Mouse (Mus musculus) leukemia stem cell, adult 10-12 weeks (primary cell): ENCODE measurements around the gene Perm1. TPM values are rescaled to one million over a fixed set of nuclear protein-coding genes. Genes with fewer than 3 reads are reported as not detected.

Experiments
- polyA plus RNA-seq: library from polyadenylated mRNA; stranded (reverse); fragments of >175 nt; gene quantifications from 2 replicates; pipeline ENCODE4 v1.2.3, GENCODE M21; 2012; ENCODE audit warnings: low replicate concordance

Perm1 gene
- 0.10 and 0.31 TPM in 2 replicates for polyA plus RNA-seq

DNA sequence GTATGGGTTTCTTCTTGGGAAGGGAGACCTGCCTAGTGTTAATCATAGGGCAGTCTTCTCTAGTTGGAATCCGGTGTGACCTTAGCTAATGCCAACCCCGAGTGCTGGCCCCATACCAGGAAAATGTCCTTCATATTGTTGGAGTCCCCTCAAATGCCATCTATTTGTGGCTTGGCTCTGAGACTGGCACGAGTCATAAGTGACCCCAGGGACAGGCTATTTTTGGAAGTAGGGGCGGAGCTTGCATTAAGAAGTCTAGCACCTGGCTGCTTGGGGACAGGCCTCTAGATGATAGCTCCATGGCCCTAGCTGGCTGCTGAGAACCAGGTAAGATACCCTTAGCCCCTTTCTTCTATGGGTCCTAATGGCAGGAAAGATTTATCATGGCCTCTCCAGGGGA is at the start of gene Perm1:
Gene Perm1 (plus strand): TSS at position 220 of the 400 bp plus-strand sequence.

DNA sequence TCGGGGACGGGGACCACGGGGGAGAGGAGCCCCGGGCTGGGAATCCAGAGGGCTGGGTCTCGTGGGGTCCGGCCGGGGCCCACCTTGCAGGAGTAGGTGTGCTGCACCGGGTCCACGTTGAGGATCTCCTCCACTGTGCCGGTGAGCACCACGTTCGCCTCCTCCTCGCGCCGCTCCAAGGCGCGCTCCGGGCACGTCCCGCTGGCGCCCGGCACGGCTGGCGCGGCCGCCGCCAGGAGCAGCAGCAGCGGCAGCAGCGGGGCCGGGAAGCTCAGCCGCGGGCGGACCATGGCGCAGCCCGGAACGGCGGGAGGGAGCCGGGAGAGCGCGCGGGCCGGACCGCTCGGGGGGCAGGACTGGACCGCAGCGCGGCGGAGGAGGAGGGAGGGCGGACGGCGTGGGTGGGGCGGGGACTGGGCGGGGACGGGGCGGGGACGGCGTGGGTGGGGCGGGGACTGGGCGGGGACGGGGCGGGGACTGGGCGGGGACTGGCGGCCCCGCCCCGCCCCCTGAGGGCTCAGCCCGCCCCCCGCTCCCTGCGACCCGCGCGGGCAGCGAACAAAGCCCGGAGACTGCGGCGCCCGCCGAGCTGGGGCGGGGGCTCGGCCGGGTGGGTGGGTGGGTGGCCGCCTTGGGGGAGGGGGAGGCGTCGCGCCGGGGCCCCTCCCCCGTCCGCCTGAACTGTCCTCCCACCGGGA is 18.4 kb upstream of the Perm1 start, which contains the start of gene Agrn:
Gene Agrn (minus strand): TSS at position 358 of the 698 bp plus-strand sequence.

GRCm38 (mm10) chr4:156200623-156201475 is 14.8 kb upstream of the Perm1 start, which contains the start of gene Isg15:
TSS of gene Isg15 (minus strand) at chr4:156200818.

DNA sequence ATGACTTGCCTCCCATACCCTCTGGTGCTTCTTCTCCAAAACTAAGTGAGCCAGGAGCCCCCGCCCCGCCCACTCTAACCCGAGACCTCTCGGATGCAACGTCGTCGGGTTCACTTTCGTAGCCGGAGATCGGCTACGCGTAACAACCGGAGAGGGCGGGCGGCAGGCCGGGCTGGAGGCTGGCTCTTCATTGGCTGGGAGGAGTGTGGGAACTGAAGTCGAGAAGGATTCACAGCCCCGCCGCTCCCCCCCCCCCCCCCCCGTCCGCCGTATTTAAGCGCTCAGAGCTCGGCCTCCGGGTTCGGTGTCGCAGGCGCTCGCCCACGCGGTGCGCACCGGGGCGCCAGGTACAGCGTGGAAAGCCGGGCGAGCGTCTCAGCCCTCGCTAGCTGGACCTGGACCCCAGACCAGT is 12.7 kb upstream of the Perm1 start, which contains the start of gene AW011738:
Gene AW011738 (plus strand): TSS at position 304 of the 412 bp plus-strand sequence.

GRCm38 (mm10) chr4:156234701-156235213 is 19.1 kb downstream of the Perm1 start, which contains the start of gene Plekhn1:
TSS of gene Plekhn1 (minus strand) at chr4:156234857.

GRCm38 (mm10) chr4:156235808-156236533 is 20.3 kb downstream of the Perm1 start, which contains the start of gene Noc2l:
TSS of gene Noc2l (plus strand) at chr4:156236010.

GRCm38 (mm10) chr4:156255078-156255839 is 39.6 kb downstream of the Perm1 start, which contains the start of gene Samd11:
TSS of gene Samd11 (minus strand) at chr4:156255657.

Other genes starting within 250 kb of the Perm1 start
- 3.2 and 4.0 TPM in 2 replicates for gene B3galt6, start 223.2 kb upstream of the Perm1 start, polyA plus RNA-seq
- gene Sdf4, start 223.0 kb upstream of the Perm1 start, polyA plus RNA-seq = 40.5 and 45.3 TPM in 2 replicates
- 3.1 and 8.5 TPM in 2 replicates for gene Tnfrsf4, start 202.0 kb upstream of the Perm1 start, polyA plus RNA-seq
- 5.5 and 8.2 TPM in 2 replicates for gene Tnfrsf18, start 189.7 kb upstream of the Perm1 start, polyA plus RNA-seq
- not detected in 2 replicates for gene Ttll10, start 156.5 kb upstream of the Perm1 start, polyA plus RNA-seq
- gene 9430015G10Rik, start 105.9 kb upstream of the Perm1 start, polyA plus RNA-seq = 8.2 and 26.6 TPM in 2 replicates
- 1.0 and 1.2 TPM in 2 replicates for gene Rnf223, start 85.4 kb upstream of the Perm1 start, polyA plus RNA-seq
- 28.6 and 35.7 TPM in 2 replicates for gene Agrn, start 18.4 kb upstream of the Perm1 start, polyA plus RNA-seq
- gene Isg15, start 15.1 kb upstream of the Perm1 start, polyA plus RNA-seq = 23.8 and 56.3 TPM in 2 replicates
- gene AW011738, start 12.6 kb upstream of the Perm1 start, polyA plus RNA-seq = 38.6 and 49.2 TPM in 2 replicates
- 11.3 and 24.2 TPM in 2 replicates for gene Plekhn1, start 19.0 kb downstream of the Perm1 start, polyA plus RNA-seq
- gene Noc2l, start 20.1 kb downstream of the Perm1 start, polyA plus RNA-seq = 46.6 and 55.0 TPM in 2 replicates
- gene Samd11, start 39.8 kb downstream of the Perm1 start, polyA plus RNA-seq = 77.5 and 112 TPM in 2 replicates
- not detected in 2 replicates for gene Vmn2r-ps159, start 115.2 kb downstream of the Perm1 start, polyA plus RNA-seq